Mouse (Mus musculus): ENCODE results near the gene Trpc1. TPM values are rescaled to one million over a fixed set of nuclear protein-coding genes. Genes with fewer than 3 reads are reported as not detected.

Trpc1 gene
- 10 to 100 TPM; 45.7 to 46.4 TPM for total RNA-seq (2021)

DNA sequence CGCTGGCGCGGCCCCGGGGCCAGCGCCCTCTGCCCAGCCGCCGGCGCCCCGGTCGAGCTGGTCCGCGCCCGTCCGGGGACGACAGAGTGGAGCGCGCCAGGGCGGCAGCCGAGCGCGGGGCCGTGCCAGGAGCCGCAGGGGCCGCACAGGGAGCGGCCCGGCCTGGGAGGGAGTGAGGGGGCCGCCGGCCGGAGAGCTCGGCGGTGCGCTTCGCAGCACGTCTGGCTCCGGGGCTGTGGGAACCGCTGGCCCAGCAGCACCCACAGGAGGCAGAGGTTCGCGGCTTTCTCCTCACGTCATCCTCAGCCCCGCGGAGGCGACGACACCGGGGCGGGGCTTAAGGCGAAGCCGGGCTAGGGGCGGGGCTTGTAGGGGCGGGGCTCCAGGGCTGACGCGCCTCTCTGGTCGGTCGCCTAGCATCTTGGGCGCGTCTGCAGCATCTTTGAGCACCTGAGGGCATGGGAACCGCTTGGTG lies at the start of gene Trpc1:
Gene Trpc1, minus strand, starts transcription at position 339 of the 475 bp plus-strand sequence.
- DNase-seq (ENCODE audit: low spot score in 2 of 2) = peak; percentile 80 to 86
- intact Hi-C loops (cut with DNase I) = loop anchor here (2.0 kb wide), 1 partner anchor 95 kb away; the partner anchor contains the start of gene Pls1

- intact Hi-C loops (cut with DNase I) = no loop called here
- no peak for DNase-seq (ENCODE audit: low spot score in 2 of 2)
These were observed 46.1 kb upstream of the Trpc1 start for GRCm38 (mm10) chr9:95796323-95796722.

DNA sequence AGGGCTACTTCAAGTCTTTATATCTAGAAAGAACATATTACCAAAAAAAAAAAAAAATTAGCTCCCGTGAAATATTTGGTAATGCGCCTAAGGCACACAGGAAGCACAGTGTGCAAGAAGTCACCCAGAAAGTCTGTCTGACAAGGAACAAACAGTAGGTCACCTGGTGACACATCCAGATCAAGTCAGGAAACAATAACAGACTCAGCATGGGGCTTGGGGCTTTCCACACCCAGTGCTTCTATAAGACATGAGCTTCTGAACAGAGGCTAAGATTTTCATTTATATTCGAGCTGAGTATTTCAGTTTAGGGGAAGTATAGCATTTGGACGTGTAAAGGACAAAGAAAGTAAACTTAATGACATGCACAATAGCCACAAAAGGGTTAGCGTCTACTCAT lies 45.7 kb upstream of the Trpc1 start:
- intact Hi-C loops (cut with DNase I) = no loop called here
- no peak for DNase-seq (ENCODE audit: low spot score in 2 of 2)

DNA sequence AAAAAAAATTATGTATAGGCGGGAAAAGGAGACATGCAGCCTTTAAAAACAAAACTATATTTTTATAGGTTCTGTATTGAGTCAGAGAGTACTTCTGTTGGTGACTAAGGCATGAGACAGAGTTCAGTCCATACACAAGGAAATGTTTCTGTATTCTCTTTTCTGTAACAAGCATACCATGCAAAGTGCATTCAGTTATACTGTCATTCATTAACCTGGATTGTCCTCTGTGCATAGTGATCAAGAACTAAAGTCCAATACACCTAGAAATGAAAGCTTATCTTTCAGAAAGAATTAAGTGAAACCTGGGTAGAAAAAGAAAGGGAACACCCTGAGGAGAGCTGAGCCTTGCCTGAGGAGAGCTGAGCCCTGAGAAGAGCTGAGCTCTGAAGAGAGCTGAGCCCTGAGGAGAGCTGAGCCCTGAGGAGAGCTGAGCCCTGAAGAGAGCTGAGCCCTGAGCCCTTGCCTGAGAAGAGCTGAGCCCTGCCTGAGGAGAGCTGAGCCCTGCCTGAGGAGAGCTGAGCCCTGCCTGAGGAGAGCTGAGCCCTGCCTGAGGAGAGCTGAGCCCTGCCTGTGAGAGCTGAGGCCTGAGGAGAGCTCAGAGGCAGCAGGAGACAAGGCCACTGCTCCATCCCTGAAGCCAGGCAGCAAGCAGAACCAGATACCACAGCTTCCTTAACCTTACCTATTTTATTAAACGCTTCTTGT lies 45.1 kb upstream of the Trpc1 start:
- intact Hi-C loops (cut with DNase I) = no loop called here
- no peak for DNase-seq (ENCODE audit: low spot score in 2 of 2)

GRCm38 (mm10) chr9:95793986-95794744 lies 44.0 kb upstream of the Trpc1 start:
- DNase-seq (ENCODE audit: low spot score in 2 of 2) = no peak
- intact Hi-C loops (cut with DNase I) = no loop called here

DNA sequence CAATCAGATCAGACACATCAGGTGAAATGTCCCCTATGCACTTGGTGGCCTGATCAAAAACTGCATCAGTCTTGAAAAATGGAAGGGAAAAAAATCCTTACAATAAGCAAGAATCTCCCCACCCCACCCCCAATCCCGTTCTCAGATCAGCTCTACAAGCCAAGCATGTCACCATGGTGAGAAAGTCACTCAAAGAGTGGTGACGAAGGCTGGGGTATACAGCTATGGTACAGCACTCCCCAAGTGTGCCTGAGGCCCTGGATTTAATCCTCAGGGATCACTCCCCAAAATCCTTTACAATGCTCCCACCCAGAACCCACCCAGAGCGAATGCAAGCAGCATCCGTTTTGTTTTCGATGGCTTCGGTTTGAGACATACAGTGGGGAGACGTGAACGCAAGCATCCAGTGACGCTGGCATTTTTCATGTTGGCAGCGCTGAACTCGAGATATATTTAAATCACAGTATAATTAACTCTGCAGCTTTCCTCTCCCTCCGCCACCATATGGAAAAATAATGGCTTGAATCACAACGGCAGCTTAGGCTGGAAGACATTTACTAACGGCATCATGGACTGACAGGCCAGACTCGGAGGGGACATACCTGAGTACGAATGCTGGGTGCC lies 34.8 kb upstream of the Trpc1 start:
- intact Hi-C loops (cut with DNase I) = no loop called here
- DNase-seq (ENCODE audit: low spot score in 2 of 2) = peak; percentile 24 to 42

DNA sequence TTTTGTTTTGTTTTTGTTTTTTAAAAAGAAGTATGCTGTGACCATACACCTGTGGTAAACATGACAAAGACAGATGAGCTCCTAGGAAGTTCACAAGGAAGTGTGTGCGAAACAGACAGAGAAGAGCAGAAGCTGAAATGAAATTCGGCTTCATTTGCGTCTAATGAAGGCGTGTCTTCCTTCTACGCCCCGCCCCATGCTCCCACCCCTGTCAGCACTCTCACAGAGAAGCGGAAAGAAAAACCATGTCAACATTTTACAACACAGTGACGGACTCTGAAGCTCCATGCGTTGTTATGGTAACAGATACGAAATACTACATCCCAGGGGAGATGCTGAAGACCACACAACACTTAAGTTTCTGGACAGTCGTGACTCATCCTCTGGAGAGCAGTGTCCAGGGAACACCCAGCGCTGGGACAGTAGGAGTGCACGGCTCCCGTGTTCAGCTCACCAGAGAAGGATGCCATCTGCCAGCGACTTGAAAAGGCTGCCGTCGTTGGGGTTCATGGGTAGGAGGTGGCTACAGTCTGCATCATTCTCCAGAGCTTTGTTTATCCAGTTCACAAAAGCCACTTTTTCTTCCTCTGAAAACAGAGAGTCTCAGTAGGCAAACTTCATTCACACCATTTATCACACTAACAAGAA lies 33.6 kb upstream of the Trpc1 start:
- intact Hi-C loops (cut with DNase I) = no loop called here
- peak; percentile 20 to 28 for DNase-seq (ENCODE audit: low spot score in 2 of 2)

DNA sequence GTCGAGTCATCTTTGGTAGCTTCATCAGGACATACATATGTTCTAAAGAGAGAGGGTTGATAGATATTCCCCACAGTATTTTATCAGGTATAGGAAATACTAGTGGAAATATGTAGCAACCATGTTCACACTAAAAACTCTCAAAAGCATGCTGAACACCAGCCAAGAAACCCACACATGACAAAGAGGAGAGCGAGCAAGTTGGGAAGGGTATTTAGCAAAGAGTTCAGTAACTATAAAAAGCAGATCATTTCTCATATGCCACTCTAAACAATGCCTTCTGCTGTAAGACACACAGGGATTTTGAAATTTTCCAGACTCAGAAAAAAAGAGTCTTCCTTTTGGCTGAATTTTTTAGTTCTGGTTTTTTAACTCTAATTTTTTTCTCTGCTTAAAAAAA lies 21.5 kb upstream of the Trpc1 start:
- intact Hi-C loops (cut with DNase I) = no loop called here
- DNase-seq (ENCODE audit: low spot score in 2 of 2) = no peak

DNA sequence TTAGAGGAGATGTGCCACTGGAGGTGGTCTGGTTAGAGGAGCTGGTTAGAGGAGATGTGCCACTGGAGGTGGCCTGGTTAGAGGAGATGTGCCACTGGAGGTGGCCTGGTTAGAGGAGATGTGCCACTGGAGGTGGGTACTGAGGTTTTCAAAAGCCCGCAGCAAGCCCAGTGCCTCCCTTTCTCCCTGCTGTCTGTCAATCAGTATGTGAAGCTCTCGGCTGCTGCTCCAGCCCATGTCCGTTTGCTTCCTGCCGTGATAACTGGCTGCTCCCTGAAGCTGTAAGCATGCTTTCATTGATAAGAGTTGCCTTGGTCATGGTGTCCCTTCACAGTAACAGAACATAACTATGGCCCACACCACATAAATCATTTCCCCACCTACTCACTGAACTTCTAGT lies 13.0 kb upstream of the Trpc1 start:
- intact Hi-C loops (cut with DNase I) = no loop called here
- no peak for DNase-seq (ENCODE audit: low spot score in 2 of 2)

DNA sequence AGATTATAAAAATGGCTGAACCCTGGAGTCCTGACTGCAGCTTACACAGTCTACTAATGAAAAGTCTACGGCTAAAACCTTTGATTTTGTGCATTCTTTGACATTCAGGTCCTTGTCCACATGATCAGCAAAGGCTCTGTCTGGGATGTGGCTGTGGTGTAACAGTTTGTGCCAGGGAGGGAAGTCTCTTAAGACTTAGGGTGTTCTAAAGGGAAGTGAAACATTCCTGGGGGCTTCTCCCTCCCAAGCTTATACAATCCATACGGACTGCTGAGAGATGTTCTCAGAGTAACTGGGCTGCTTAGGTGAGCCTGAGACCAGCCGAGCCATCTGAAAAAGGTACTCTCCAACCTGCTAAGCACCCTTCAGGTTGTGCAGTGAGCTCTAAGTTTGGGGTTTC lies 12.1 kb upstream of the Trpc1 start:
- intact Hi-C loops (cut with DNase I) = no loop called here

GRCm38 (mm10) chr9:95761381-95761780 lies 11.2 kb upstream of the Trpc1 start:
- no peak for DNase-seq (ENCODE audit: low spot score in 2 of 2)
- intact Hi-C loops (cut with DNase I) = no loop called here

More for the DNA sequence above, 12.1 kb upstream of the Trpc1 start:
- DNase-seq (ENCODE audit: low spot score in 2 of 2) = no peak

GRCm38 (mm10) chr9:95750746-95751145 lies 571 bp upstream of the Trpc1 start:
- intact Hi-C loops (cut with DNase I) = loop anchor here (2.0 kb wide), 1 partner anchor 94 kb away; the partner anchor contains the start of gene Pls1
- DNase-seq (ENCODE audit: low spot score in 2 of 2) = no peak

DNA sequence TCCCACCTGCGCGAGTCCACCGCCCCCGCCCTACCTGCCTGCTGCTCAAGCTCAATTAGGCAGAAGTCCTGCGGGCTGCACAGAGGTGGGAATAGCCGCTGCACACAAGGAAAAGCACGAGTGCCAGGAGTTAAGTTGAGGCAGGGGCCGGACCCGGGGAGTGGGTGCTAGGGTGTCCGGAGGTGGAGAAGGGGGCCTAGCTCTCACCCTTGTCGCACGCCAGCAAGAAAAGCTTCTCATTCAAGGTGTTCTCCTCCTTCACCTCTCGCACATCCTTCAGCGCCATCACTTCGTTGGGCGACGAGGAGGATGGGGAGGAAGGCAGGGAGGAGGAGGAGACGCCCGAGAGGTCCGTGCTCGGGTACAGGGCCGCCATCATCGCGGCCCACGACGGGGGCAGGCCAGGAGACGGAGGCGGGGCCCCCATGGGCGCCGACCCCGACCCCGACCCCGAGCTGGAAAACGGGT lies 680 bp downstream of the Trpc1 start:
- DNase-seq (ENCODE audit: low spot score in 2 of 2) = peak; percentile 21 to 22
- intact Hi-C loops (cut with DNase I) = no loop called here

GRCm38 (mm10) chr9:95747298-95747697 lies 2.9 kb downstream of the Trpc1 start:
- DNase-seq (ENCODE audit: low spot score in 2 of 2) = no peak
- intact Hi-C loops (cut with DNase I) = no loop called here

- intact Hi-C loops (cut with DNase I) = no loop called here
- DNase-seq (ENCODE audit: low spot score in 2 of 2) = no peak
These were observed 5.1 kb downstream of the Trpc1 start for GRCm38 (mm10) chr9:95744845-95745613.

- intact Hi-C loops (cut with DNase I) = no loop called here
- no peak for DNase-seq (ENCODE audit: low spot score in 2 of 2)
These were observed 13.9 kb downstream of the Trpc1 start for GRCm38 (mm10) chr9:95736238-95736637.

DNA sequence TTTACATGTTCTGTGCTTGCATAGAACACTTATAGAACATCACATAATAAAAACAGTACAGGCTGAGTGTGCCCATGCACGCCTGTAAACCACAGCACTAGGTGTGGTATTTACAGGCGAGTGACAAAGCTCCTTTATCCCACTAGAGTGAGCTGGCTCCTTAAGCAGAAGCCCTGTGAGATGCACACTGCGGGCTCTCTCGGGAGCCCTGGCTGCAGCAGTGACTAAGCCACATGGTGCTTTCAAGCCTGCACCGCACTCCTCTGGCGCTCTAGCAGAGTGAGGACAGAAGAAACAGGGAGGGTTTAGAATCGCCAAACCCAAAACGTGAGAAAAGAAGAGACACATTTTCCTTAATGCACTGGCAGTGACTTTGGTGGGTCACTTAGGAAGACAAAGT lies 37.6 kb downstream of the Trpc1 start:
- DNase-seq (ENCODE audit: low spot score in 2 of 2) = no peak
- intact Hi-C loops (cut with DNase I) = no loop called here

DNA sequence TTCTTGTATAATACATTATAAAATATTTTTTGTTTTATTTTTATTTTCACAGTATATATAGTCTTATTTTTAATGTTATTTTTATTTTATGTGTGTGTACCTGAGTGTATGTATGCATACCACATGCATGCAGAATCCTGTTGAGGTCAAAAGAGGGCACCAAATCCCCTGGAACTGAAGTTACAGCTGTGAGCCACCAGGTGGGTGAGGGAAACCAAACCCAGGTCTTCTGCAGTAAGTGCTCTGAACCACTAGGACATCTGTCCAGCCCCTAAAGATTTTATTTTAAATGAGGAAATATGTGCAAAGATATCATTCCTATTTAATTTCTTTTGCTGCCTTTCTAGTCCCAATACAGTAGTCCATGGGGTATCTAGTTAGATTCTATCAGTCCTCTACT lies 41.2 kb downstream of the Trpc1 start:
- no peak for DNase-seq (ENCODE audit: low spot score in 2 of 2)
- intact Hi-C loops (cut with DNase I) = no loop called here

- intact Hi-C loops (cut with DNase I) = no loop called here
These were observed 44.8 kb downstream of the Trpc1 start for GRCm38 (mm10) chr9:95705371-95705770.

More at GRCm38 (mm10) chr9:95705371-95705770, 44.8 kb downstream of the Trpc1 start:
- DNase-seq (ENCODE audit: low spot score in 2 of 2) = no peak

Measured in left cerebral cortex, postnatal 36 days (tissue).